Mouse (Mus musculus): ENCODE results near the gene Arhgef17.

GRCm38 (mm10) chr7:100843866-100844265, 88.0 kb downstream of the Arhgef17 start:
- TF ChIP-seq CTCF (conservative IDR thresholded peaks at IDR 0.05; ENCODE audit: low read length) (no peak), POU5F1 (IDR thresholded peaks at IDR 0.05; ENCODE audit: borderline replicate concordance, low read length) (no peak)

Data from E14TG2a.4 (cell line).